Mouse (Mus musculus) stomach, embryonic 15.5 days (tissue): ENCODE measurements around the gene Olfr437. TPM values are rescaled to one million over a fixed set of nuclear protein-coding genes. Genes with fewer than 3 reads are reported as not detected.
"Not testable (repeated sequence)": the region's sequence is repeated elsewhere in the genome, so short reads cannot be mapped to it uniquely, and the experiment has no call there.

Experiments used
- ATAC-seq: fragments of 200-750 bp; cut with Nextera tagmentation; 2 replicates; pipeline ENCODE4 v1.8.0; 2017; ENCODE audit warnings: low read depth, moderate number of reproducible peaks, moderate TSS enrichment; ENCODE audit not compliant: insufficient read depth, low FRiP score
- H3K27ac ChIP-seq: fragments of 300-500 bp; sonication (generic); 2 replicates; pipeline ENCODE4 v1.5.1; 2015; ENCODE audit warnings: mild to moderate bottlenecking, inconsistent platforms
- H3K27me3 ChIP-seq: fragments of 300-500 bp; sonication (generic); replicated peaks from 2 replicates; pipeline ENCODE4 v1.6.1; 2015; ENCODE audit warnings: inconsistent platforms
- H3K36me3 ChIP-seq: fragments of 300-500 bp; sonication (generic); 2 replicates; pipeline ENCODE4 v1.6.1; 2015; ENCODE audit warnings: inconsistent platforms
- H3K4me1 ChIP-seq: fragments of 300-500 bp; sonication (generic); 2 replicates; pipeline ENCODE4 v1.6.1; 2015; ENCODE audit warnings: inconsistent platforms
- H3K4me2 ChIP-seq: fragments of 300-500 bp; sonication (generic); 2 replicates; pipeline ENCODE4 v1.6.1; 2015; ENCODE audit warnings: mild to moderate bottlenecking, inconsistent platforms
- H3K4me3 ChIP-seq: fragments of 300-500 bp; sonication (generic); replicated peaks from 2 replicates; pipeline ENCODE4 v1.5.1; 2015; ENCODE audit warnings: inconsistent platforms
- H3K9ac ChIP-seq: fragments of 300-500 bp; sonication (generic); 2 replicates; pipeline ENCODE4 v1.6.1; 2015; ENCODE audit warnings: inconsistent platforms
- H3K9me3 ChIP-seq: fragments of 300-500 bp; sonication (generic); 2 replicates; pipeline ENCODE4 v1.6.1; 2016; ENCODE audit warnings: inconsistent platforms
- WGBS: fragments of 180-500 bp; shearing (Covaris S2); methylation state at CpG from one replicate; pipeline ENCODE4 v1.1.7; 2015; 5-methylcytosine and 5-hydroxymethylcytosine counted together
- polyA plus RNA-seq: library from polyadenylated mRNA; unstranded; fragments of >200 nt; fragmentation: Nextera tagmentation; extraction: Ambion mirVana; gene quantifications from 2 replicates; pipeline ENCODE4 v1.2.1, GENCODE M21; 2015

Gene Olfr437
- polyA plus RNA-seq = not detected in 2 replicates

DNA sequence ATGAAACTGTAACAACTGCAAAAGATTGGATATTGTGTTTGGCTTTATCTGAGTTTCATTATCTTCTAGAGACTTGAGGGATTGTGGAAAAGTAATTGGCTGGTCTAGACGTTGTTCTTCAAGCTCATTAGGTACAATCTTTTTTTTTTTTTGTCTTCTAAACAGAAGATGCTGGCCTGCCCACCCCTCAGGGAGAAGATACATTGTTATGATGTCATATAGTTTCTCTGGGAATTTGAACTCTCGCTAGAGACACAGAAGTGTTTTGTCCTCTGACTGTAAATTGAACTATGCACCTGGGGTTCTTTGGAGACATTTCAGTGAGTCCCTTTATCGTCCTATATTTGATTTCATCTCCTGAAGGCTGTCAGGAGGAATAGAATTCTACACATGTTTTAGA, at the start of gene Olfr437:
Olfr437 (plus strand) TSS at position 301 of the 400 bp plus-strand sequence.
- Histone ChIP-seq H3K27ac (no peak within 1 kb of the TSS), H3K9ac (no peak within 1 kb of the TSS), H3K4me3 (no peak within 1 kb of the TSS), H3K27me3 (no peaks in the 10 kb centered on the region), H3K4me1 (no peaks in the 10 kb centered on the region), H3K4me2 (no peak within 1 kb of the TSS), H3K9me3 (no peaks in the 10 kb centered on the region), H3K36me3 (no peaks in the 10 kb centered on the region)
- 62% methylated on average over 3 of the region's 3 CpGs for WGBS
- ATAC-seq = no peak

DNA sequence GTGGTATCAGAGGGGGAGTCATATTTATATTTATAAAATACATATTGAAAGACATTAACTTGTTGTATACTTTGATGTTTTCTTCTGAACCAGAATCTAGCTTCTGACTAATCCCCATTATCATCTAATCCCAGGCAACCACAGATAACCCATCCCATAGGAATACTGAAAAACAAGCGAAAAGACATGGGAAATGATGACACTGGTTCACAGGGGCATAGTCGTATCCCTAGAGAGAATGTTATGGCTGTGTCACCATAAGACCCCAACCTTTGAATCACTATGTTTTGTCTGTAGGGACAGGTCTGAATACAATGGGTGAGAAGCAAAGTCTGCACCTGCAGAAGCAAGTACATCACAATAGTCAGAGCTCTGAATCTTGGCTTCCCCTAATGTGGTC, 16.8 kb upstream of the Olfr437 start, which contains the start of gene Olfr237-ps1:
Olfr237-ps1 (plus strand) TSS at position 301 of the 400 bp plus-strand sequence.
- 85% methylated on average over 2 of the region's 2 CpGs for WGBS
- H3K4me1 ChIP-seq, ATAC-seq, H3K36me3 ChIP-seq, H3K4me3 ChIP-seq, H3K27me3 ChIP-seq, H3K4me2 ChIP-seq, H3K27ac ChIP-seq, H3K9ac ChIP-seq, H3K9me3 ChIP-seq: not testable (repeated sequence)

DNA sequence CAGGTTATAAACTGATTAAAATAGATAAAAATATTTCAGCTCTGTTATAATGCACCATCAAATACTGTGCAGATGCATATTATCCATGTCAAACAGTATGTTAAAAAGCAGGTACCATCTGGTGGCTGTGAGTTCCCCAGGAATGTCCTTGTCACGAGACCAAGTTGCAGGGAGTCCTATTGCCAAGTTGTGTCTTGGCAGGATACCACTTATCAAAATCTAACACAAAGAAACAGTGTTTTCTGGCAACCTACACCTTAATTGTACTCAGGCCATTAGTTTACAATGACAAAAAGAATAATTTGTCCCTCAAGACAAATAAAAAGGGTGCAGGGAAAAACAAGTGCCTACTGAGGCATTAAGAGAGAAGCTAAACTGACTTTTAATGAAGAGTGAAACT, 3.6 kb upstream of the Olfr437 start:
- H3K4me2 ChIP-seq = no peak overlapping the region

DNA sequence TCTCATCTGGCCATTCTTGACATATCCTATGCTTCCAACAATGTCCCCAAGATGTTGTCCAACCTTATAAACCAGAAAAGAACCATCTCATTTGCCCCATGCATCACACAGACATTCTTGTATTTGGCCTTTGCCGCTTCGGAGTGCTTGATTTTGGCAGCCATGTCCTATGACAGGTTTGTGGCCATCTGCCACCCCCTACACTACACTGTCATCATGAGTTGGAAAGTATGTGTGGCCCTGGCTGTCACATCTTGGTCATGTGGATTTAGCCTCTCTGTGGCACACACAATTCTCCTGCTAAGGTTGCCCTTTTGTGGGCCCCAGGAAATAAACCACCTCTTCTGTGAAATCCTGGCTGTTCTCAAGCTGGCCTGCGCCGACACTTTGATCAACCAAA, 4.2 kb downstream of the Olfr437 start:
- WGBS = 87% methylated on average over 4 of the region's 4 CpGs
- no peaks in the 10 kb centered on the region for H3K4me1 ChIP-seq
- H3K9me3 ChIP-seq = no peaks in the 10 kb centered on the region
- H3K27ac ChIP-seq = no peak overlapping the region
- ATAC-seq = no peak
- H3K36me3 ChIP-seq = no peaks in the 10 kb centered on the region
- H3K27me3 ChIP-seq = no peaks in the 10 kb centered on the region
- no peak overlapping the region for H3K9ac ChIP-seq
- no peak overlapping the region for H3K4me3 ChIP-seq
- no peak overlapping the region for H3K4me2 ChIP-seq

More for the DNA sequence above, 3.6 kb upstream of the Olfr437 start:
- Histone ChIP-seq H3K9ac (no peak overlapping the region), H3K27ac (no peak overlapping the region), H3K4me1 (no peaks in the 10 kb centered on the region), H3K27me3 (no peaks in the 10 kb centered on the region), H3K36me3 (no peaks in the 10 kb centered on the region), H3K4me3 (no peak overlapping the region), H3K9me3 (no peaks in the 10 kb centered on the region)
- 75% methylated on average over 1 of the region's 1 CpGs for WGBS
- no peak for ATAC-seq

DNA sequence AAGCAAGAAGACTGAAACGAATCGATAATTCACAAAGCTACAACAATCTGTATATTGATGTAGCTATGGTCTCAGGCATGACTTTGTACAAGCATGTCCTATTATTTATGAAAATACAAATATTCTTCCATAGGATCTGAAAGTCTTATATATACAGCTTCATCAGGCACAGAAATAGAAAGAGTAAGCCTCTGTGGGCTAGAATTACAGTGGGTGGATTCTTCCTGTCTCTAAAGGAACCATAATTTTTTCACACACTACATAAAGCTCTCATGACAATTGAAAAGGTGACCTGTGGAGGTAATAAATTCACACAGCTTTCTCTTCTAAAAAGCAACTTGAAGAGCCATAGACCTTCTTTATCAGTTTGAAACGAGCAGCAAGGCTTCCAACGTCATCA, 8.8 kb downstream of the Olfr437 start, which contains the start of gene Olfr13:
Olfr13 (plus strand) TSS at position 301 of the 400 bp plus-strand sequence.
- 51% methylated on average over 4 of the region's 4 CpGs for WGBS
- ATAC-seq = no peak
- no peaks in the 10 kb centered on the region for H3K27me3 ChIP-seq
- H3K4me2 ChIP-seq = no peak within 1 kb of the TSS
- H3K9me3 ChIP-seq = no peaks in the 10 kb centered on the region
- H3K4me3 ChIP-seq = no peak within 1 kb of the TSS
- H3K27ac ChIP-seq = no peak within 1 kb of the TSS
- no peaks in the 10 kb centered on the region for H3K4me1 ChIP-seq
- no peaks in the 10 kb centered on the region for H3K36me3 ChIP-seq
- no peak within 1 kb of the TSS for H3K9ac ChIP-seq

DNA sequence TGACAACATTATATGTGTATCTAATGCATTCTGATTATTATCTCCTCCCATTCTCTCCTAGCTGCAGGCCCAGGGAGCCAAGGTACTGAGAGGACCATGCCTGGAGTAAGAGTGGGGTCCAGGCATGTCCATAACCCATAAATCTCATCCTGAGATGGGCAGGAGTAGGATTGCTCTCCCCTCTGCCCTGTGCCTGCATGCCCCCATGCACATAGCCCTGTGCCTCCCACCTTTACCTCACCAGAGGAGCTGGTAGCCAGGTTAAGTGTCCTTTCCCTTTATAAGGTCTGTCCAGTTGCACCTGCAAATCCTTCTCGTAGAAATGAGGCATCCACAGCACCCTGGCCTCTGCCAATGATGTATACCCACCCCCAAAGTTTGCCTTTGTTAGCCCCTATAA, 15.0 kb downstream of the Olfr437 start:
- no peaks in the 10 kb centered on the region for H3K4me1 ChIP-seq
- no peaks in the 10 kb centered on the region for H3K27me3 ChIP-seq
- H3K36me3 ChIP-seq = no peaks in the 10 kb centered on the region
- no peak overlapping the region for H3K4me3 ChIP-seq
- H3K9ac ChIP-seq = no peak overlapping the region
- 62% methylated on average over 1 of the region's 1 CpGs for WGBS
- H3K4me2 ChIP-seq = no peak overlapping the region
- ATAC-seq = no peak
- H3K27ac ChIP-seq = no peak overlapping the region
- H3K9me3 ChIP-seq = no peaks in the 10 kb centered on the region

DNA sequence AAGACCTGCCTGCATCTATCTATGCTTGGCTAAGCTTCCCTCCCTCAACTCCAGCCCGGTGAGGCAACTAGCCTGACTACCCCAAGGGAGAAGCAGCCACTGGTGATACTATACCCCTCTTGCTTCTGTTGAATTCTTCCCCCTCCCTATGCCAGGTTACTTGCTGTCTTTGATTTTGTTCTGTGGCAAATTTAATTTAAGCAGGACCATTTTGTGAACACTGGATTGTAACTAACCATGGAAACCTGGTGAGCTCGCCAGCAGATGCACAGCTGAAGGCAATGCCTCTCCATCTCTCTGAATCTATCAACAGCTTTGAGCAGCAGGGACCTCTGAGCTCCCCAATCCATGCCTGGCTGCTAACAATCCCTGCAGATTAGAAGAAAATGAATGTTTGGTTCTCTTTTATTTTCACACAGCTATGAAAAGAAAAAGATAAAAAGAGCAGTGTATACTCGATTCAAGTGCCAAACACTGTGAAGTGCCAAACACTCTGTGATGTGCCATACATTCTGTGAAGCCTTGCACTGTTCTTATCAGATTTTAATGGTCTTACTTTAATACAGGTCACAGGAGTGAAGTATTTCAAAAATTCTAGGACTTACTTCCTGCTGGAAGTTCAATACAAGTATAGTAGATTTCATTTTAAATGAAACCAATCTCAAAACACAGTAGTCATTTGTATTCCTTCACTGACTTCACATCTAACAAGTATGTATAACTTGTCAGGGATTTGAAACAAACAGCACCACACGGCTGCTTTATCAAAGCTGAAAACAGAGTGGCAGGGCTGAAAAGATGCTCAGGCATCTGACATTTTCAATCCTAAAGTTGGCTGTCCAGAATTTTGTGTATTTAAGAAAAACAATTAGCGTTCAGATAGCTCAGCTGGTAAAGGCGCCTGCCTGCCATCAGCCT, 15.8 kb downstream of the Olfr437 start:
- no peak overlapping the region for H3K27ac ChIP-seq
- no peak overlapping the region for H3K4me3 ChIP-seq
- H3K4me1 ChIP-seq = no peaks in the 10 kb centered on the region
- no peak overlapping the region for H3K4me2 ChIP-seq
- no peaks in the 10 kb centered on the region for H3K9me3 ChIP-seq
- no peak for ATAC-seq
- H3K27me3 ChIP-seq = no peaks in the 10 kb centered on the region
- H3K9ac ChIP-seq = no peak overlapping the region
- 55% methylated on average over 6 of the region's 6 CpGs for WGBS
- H3K36me3 ChIP-seq = no peaks in the 10 kb centered on the region

DNA sequence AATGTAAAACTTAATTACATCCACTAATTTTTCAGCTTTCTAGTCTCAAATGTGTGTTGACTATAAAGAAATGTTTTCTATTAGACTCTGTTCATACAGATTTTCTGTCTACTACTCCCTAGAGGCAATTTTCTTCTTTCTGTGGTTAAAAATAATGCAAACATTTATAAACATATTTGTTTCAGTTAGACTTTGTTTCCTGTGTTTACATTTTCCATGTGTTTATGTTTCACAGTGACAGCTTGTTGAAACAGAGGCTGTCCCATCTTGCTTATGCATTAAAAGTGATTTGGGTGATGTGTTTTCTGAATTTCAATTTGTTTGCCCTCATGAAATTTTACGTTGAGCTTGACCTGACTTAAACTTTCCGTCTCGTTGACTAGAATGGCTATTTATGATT, 27.9 kb downstream of the Olfr437 start:
- H3K27me3 ChIP-seq = no peaks in the 10 kb centered on the region
- H3K27ac ChIP-seq = no peak overlapping the region
- H3K4me3 ChIP-seq = no peak overlapping the region
- H3K36me3 ChIP-seq = no peaks in the 10 kb centered on the region
- no peak overlapping the region for H3K9ac ChIP-seq
- 52% methylated on average over 3 of the region's 3 CpGs for WGBS
- H3K9me3 ChIP-seq = no peaks in the 10 kb centered on the region
- H3K4me2 ChIP-seq = no peak overlapping the region
- no peaks in the 10 kb centered on the region for H3K4me1 ChIP-seq
- ATAC-seq = no peak

DNA sequence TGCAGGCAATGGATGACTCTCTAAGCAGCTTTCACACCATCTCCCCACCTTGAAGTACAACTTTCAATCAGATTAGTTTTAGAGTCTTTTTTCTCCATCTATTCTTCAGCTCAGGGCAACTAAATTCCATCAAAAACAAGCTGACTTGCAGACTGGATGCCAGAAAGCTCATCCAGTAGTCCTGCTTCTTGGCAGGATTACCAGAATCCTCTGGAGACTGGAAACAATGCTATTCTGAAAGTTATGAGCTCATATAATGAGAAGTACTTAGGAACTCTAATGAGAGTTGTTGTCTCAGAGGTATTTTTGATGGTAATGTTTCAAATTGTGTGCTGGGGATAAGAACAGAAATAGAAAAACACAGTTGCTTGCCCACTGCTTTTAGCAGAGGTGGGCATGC, 33.7 kb downstream of the Olfr437 start, which contains the start of gene Olfr435:
Olfr435 (plus strand) TSS at position 366 of the 400 bp plus-strand sequence.
- Histone ChIP-seq H3K27ac (no peak within 1 kb of the TSS), H3K36me3 (no peaks in the 10 kb centered on the region), H3K4me3 (no peak within 1 kb of the TSS), H3K9me3 (no peaks in the 10 kb centered on the region), H3K4me1 (no peaks in the 10 kb centered on the region), H3K9ac (no peak within 1 kb of the TSS), H3K27me3 (no peaks in the 10 kb centered on the region), H3K4me2 (no peak within 1 kb of the TSS)
- no peak for ATAC-seq

DNA sequence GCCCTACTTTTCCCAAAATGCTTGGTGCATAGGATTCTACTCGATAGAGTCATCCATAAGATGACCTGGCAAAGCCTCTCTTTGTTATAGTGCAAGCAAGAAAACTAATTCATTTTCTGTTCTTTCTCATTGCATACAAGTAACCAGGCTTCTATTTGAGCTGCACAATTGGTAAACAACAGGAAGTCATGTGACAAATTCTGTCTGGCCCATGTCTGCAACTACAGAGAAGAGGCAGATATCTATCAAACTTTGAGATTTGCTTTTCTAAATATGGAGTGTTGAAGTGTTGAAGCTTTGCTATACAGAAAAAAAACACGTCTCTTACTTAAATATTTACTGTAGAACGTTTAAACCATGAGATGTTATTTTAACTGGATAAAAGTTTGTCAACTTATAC, 35.0 kb downstream of the Olfr437 start:
- no peak overlapping the region for H3K4me3 ChIP-seq
- no peaks in the 10 kb centered on the region for H3K9me3 ChIP-seq
- H3K27ac ChIP-seq = no peak overlapping the region
- 36% methylated on average over 3 of the region's 3 CpGs for WGBS
- no peaks in the 10 kb centered on the region for H3K4me1 ChIP-seq
- H3K4me2 ChIP-seq = no peak overlapping the region
- H3K27me3 ChIP-seq = no peaks in the 10 kb centered on the region
- no peak overlapping the region for H3K9ac ChIP-seq
- no peak for ATAC-seq
- no peaks in the 10 kb centered on the region for H3K36me3 ChIP-seq

DNA sequence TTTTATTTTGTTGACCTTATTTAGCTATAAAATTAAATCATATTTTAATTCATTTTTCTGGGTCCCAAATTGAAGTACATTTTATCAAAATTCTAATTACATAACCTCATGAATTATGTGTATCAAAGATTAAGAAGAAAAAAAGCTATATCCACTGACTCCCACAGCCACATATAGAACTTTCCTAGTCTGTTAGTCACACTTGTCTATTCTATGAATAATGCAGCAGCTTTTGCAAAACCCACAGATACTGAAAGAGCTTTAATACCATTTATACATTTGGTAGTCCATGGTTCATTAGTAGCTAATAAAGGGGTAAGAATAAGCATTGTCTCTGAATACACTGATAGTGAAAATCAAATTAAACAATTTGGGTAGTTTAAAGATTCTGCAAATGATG, 39.7 kb downstream of the Olfr437 start:
- Histone ChIP-seq H3K4me3 (no peak overlapping the region), H3K4me2 (no peak overlapping the region), H3K27me3 (no peaks in the 10 kb centered on the region), H3K36me3 (no peaks in the 10 kb centered on the region), H3K4me1 (no peaks in the 10 kb centered on the region), H3K27ac (no peak overlapping the region), H3K9me3 (no peaks in the 10 kb centered on the region), H3K9ac (no peak overlapping the region)
- no peak for ATAC-seq

DNA sequence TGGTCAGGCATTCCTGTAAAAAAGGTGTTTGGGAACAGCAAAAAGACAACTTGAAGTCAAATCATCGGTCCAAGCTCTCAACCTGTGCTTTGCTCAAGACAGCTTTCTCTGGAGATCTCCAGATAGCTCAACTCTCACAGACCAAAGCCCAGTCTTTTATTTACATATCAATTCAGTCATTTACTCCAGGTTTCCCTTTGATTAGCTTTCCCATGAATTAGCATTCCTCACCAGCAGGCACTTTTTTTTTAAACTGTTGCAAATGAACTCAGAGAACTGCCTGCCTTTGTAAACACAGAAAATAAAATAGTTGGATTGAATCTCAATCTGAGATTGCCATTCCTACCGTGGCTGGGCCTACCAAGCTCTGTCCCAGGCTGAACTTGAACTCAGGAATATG, 42.3 kb downstream of the Olfr437 start:
- no peaks in the 10 kb centered on the region for H3K27me3 ChIP-seq
- no peak overlapping the region for H3K9ac ChIP-seq
- WGBS = 40% methylated on average over 2 of the region's 2 CpGs
- no peak overlapping the region for H3K27ac ChIP-seq
- H3K9me3 ChIP-seq = no peaks in the 10 kb centered on the region
- no peak overlapping the region for H3K4me3 ChIP-seq
- H3K4me1 ChIP-seq = no peaks in the 10 kb centered on the region
- ATAC-seq = no peak
- no peak overlapping the region for H3K4me2 ChIP-seq
- H3K36me3 ChIP-seq = no peaks in the 10 kb centered on the region
